Mouse (Mus musculus): ENCODE results near the gene Snai1.

Snai1 gene

DNA sequence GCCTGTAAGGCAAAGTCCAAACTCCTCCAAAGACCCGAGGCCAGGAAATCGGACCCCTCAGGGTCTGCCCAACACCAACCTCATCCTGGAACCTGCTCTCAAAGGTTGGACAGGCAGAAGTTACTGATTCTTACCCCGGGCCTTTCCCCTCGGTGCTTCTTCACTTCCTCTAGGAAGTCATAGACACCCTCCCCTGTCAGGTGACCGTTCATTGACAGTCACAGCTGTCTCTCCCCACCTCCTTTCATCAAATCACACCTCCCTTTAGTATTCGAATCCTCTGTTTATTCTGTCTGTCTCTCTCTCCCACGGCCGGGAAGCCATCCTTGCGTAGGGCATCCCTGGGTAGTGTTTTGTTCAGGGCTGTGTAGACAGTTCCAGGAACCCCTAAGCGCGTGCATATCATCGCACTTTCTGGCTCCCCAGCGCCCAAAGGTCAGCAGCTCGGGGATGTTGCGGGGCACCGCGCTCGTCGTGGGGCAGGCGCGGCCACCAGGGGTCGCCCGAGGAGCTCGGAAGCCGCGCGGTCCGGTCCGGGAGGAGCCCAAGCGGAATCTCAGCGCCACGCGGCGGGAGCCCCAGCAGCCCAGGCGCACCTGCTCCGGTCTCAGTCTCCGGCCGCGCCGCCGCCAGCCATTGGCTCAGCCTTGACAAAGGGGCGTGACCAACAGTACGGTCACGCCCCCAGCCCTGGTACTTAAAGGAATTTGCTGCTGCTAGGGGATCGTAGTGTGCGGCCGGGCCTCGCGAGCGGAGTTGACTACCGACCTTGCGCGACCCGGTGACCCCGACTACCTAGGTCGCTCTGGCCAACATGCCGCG is at the start of gene Snai1:
Gene Snai1, plus strand, starts transcription at position 720 of the 822 bp plus-strand sequence.
- peak; percentile 21 for DNase-seq (ENCODE audit: low spot score)

DNA sequence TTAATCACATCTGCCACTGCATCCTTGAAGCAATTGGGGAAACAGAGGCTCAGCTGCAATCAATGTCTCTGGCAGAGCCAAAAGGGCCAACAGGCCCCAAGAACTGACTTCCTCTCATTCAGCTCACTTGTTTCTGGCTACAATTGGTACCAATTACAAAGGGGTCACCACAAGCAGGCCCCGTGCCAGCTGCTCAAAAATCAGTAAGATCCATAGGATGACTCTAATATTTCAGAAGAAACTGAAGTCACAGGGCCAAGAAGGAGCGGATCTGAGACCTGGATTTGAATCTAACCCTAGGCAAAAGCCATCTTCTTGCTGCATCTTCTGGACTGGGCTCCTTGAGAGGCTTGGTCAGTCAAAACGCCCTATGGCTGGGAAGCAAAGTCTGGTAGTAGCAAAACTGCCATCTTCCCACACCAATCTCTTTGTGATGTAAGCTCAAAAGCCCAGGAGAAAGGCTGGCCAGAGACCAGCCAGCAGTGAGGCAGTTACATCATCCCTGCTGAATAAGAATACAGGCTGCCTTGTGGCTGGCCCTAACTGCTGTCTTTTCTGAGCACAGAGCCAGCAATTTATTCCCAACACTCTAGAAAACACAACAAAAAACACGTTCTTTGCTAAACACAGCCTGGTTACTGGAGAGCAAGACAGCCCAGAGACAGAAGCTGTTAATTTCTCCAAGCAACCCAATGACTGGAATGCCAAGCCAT is 47.0 kb upstream of the Snai1 start:
- no peak for DNase-seq (ENCODE audit: low spot score)

GRCm38 (mm10) chr2:167491757-167492708 is 46.0 kb upstream of the Snai1 start, which contains the start of gene Rnf114:
Gene Rnf114 (plus strand): TSS chr2:167492645.
- DNase-seq (ENCODE audit: low spot score) = no peak

DNA sequence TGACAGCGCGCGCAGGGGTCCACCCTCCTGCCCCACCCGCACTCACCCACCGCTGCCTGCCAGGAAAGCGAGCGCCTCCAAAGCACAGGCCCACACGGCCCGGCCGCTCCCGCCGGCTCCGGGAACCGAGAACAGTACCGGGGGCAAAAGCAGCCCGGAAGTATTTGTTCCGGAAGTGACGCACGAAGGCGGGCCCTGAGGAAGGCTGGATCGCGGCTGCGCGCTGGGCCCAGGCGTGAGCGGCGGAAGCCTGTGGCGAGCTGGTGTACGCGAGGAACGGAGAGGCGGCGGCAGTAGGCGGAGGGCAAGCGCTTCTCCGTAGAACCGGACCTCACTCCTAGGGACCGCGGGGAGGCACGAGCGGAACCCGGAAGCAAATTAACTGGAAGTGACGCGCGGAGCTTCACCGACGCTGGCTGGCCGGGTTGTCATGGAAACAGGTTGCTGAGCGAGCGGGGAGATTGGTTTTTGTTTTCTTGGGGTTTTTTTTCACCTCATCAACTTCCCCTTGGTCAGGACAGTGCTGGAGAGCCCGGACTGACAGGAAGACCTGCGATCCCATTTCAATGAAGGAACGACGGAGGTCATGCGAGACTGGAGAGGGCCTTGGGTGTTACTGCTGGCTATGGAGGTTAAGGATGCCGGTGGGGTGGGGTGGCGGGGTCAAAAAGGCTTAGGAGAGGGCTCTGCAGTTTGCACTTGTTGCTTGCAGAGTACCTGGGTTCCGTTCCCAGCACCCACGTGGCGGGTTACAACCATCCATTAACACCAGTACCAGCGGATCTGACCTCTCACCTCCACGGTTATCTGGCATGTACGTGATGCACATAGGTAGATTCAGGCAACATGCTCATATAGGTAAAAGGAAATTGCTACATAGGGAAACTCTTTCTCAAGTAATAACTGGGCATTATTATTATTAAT is 45.0 kb upstream of the Snai1 start, which contains the start of gene Spata2:
Gene Spata2, minus strand, starts transcription at position 175 of the 924 bp plus-strand sequence.
- peak; percentile 85 for DNase-seq (ENCODE audit: low spot score)

GRCm38 (mm10) chr2:167496437-167496836 is 41.6 kb upstream of the Snai1 start:
- DNase-seq (ENCODE audit: low spot score) = no peak

GRCm38 (mm10) chr2:167497272-167497671 is 40.7 kb upstream of the Snai1 start:
- no peak for DNase-seq (ENCODE audit: low spot score)

- DNase-seq (ENCODE audit: low spot score) = no peak
These were observed 35.3 kb upstream of the Snai1 start for GRCm38 (mm10) chr2:167502554-167503252.

DNA sequence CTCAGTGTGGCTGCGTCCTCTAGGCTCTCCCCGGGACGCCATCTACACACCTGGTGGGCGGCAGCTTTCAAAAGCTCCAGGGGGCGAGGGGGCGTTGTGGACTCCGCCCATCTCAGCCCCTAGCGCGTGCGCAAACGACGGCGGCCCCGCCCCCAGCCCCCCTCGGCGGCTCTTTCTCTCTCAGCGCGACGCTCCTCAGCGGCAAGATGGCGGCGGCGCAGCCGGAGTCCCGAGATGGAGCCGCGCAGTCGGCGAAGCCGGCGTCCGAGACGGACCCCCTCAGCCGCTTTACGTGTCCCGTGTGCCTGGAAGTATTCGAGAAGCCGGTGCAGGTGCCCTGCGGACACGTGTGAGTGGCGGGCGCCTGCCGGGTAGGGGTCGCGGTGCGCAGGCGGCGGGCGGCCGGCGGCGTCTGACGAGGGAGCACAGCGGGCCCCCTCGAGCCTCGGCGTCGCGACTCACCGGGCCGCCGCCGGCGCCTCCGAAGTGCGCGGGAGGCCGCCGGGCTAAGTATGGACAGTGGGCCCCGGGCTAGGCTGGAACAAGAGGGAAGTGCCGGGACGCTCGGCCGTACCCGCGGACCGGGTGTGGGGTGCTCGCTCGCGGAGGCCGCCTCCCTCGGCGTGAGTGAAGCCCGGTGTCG is 34.6 kb upstream of the Snai1 start:
- no peak for DNase-seq (ENCODE audit: low spot score)

DNA sequence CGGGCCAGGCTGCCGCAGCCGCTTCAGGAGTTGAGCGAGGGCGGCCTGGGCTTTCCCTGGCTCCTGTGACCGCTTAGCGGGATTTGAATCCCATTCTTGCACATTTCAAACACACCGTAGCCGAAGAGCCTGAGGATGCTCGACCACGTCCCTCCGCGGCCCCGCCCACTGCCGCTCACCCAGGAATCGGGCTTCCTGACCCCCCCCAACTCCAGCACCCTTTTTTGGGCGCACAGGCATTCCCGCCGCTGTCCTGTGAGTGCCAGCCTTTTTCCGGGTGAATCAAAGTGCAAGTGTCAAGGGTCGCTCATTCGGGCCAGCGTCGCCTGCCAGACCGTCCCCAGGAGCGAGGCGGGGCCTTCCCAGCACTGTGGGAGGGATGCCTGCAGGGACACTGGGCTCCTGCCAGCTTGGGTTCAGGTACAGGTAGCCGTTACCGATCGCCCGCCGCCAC is 34.1 kb upstream of the Snai1 start:
- no peak for DNase-seq (ENCODE audit: low spot score)

GRCm38 (mm10) chr2:167505127-167505526 is 32.9 kb upstream of the Snai1 start:
- DNase-seq (ENCODE audit: low spot score) = no peak

DNA sequence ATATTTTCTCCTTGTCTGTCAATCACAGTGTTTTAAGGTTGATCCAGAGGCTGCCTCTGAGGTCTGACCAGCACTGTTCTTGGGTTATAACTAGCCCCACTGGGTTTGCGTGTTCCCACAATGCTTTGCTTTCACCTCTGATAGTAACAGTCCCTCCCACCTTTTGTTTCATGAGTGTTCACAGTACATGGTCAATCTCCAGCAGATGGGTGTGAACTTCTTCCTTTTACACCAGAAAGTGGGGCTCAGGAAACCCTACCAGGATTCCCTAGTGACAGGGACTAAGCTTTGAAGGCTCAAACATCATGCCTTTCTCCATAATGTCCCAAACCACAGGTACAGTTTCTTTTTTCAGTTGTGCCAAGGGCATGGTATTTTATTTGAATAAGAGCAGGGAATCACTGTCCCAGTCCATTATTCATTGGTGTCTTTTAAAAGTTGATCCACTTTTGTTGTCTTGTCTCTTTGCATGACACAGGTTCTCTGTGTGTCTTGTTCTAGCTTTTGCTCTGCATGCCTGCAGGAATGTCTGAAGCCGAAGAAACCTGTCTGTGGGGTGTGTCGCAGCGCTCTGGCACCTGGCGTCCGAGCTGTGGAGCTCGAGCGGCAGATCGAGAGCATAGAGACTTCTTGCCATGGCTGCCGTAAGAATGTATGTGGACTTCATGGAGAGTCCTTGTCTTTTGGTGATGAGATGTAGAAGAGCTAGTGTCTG is 31.3 kb upstream of the Snai1 start:
- DNase-seq (ENCODE audit: low spot score) = no peak

DNA sequence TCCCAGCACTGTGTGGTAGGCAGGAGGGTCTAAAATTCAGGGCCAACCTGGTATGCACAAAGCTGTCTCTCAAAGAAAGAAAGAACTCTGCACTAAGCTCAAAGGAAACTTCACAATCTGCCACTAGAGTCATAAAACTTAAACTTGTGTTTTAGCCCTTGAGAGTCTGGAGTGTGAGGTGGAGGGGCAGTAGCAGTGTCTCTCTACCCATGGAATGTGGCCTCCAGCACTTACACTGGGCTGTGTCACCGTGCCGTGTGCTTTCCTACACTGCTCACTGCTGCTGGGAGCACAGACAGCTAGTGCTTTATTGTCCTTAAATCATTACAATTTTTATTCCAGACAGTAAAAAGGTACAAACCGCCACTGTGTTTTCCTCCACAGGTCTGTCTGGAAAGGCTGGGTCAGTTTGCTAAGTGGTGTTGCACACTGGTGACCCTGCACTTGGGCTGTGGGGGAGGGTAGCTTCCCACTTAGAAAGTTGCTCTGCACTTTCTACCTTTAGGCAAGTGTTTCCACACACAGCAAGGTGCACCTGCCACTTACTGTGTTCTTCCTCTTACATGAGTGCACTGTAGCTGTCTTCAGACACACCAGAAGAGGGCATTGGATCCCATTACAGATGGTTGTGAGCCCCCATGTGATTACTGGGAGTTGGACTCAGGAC is 30.1 kb upstream of the Snai1 start:
- no peak for DNase-seq (ENCODE audit: low spot score)

- no peak for DNase-seq (ENCODE audit: low spot score)
These were observed 29.4 kb upstream of the Snai1 start for GRCm38 (mm10) chr2:167508569-167508968.

DNA sequence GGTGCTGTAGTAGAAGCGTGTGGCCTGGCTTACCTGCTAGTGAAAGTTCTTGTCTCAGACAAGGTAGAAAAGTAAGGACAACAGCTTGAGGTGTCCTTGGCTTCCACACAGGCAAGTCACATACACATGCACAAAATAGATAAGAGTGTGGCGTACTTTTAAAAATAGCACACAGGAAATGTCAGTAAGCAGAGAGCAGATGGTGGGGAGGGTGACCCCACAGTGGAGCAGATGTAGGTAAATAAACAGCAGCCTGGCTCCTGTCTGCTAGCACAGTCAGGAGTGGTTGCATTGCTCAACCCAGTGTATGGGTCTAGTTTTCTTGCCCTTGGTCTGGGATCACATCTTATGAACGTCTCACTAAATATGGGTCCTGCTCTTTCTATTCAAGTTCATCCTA is 27.5 kb upstream of the Snai1 start:
- DNase-seq (ENCODE audit: low spot score) = no peak

DNA sequence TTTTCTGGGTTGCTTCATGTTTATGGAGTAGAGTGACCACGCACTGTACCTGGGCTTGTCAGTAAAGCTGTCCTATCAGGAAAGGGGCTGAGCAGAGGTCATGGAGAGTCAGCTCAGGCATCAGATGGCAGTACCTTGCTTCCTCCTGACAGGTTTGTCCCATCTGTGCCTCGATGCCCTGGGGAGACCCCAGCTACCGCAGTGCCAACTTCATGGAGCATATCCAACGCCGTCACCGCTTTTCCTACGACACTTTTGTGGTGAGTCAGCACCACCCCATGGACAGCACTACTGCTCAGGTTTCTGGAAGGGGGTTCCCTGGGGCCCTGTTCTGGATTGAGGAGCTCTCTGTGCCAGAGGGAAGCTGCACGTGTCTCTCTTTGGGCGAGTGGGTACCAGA is 25.6 kb upstream of the Snai1 start:
- no peak for DNase-seq (ENCODE audit: low spot score)

GRCm38 (mm10) chr2:167512970-167513369 is 25.0 kb upstream of the Snai1 start:
- no peak for DNase-seq (ENCODE audit: low spot score)

GRCm38 (mm10) chr2:167514641-167515040 is 23.4 kb upstream of the Snai1 start:
- DNase-seq (ENCODE audit: low spot score) = no peak

- no peak for DNase-seq (ENCODE audit: low spot score)
These were observed 22.3 kb upstream of the Snai1 start for GRCm38 (mm10) chr2:167515688-167516087.

Measured in layer of hippocampus, adult 9-10 months (tissue).